Mouse (Mus musculus): ENCODE results near the gene Foxp1.

The Foxp1 gene

DNA sequence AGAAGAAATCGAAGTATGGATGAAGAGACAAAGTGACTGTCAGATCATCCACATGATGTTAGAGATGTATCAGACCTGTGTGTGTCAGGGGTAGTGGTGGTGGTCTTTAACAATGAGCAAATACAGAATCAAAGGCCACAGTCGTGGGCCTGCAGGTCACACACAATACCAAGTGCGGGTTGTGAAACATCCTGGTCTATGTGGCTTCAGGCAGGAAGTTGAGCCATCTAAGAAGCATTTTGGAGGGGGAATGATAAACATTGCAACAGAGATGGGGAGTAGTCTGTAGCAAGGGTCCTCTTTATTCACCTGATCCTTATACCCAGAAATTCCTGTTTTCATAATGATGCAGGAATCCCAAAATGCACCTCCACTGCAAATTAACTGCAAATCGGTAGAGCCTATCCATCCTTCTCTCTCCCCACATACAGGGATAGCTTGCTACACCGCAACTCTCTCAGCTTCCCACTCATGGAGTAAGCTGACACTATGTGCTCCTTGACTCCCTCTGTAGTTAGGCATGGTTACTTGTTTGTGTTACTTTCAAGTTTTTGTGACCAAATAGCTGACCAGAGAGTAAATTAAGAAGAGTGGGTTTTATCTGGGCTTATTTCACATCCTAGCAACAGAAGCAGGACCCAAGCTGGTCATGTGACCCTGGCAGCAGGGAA lies 310.7 kb downstream of the Foxp1 start:
- DNase-seq (ENCODE audit: low read depth, low spot score) = no peak

DNA sequence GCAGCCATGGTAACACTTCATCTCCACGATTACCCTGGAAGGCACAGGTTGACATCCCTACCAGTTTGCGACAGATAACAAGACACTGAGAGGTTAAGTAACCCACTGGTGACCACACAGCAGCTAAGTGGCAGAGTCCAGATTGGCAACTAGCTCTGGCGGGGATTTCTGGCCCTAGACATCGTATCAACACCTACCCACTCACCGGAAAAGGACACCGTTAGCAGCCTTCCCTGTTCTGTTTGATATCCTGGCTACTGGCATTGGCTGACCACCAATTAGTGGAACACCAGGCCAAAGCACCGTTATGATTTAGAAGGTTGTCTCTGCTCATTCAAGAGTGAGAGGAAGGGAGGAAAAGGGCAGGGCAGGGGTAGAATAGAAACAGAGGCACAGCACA lies 312.4 kb downstream of the Foxp1 start:
- DNase-seq (ENCODE audit: low read depth, low spot score) = no peak

DNA sequence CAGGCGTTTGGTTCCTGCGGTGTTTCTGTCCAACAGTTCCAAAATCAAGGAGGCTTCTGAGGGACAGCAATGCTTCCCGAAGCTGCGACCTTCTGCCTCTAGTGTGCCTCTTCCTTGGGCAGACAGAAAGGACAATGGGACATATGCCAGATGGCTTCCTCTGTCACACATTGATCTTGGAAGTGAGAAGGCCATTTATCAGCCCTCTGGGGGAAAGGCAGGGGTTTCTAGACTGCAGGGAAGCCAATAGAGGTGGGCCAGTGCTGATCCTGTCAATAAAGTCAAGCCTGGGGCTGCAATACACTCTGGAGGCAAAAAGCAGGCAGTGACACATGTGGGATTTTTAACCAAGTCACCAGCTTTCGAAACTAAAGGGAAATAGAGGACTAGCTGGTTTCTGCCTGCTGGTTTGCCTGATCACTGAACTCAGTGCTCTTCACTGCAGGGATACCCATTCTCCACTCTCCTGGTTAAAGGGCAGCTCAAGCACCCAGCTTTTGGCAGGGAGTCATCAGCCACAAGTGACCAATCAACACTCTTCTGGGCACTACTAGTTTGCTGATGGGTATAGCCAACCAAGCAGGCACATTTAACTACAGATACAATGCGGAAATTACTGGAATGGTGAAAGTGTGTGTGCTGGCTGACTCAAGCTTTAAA lies 315.2 kb downstream of the Foxp1 start:
- peak; percentile 33 for DNase-seq (ENCODE audit: low read depth, low spot score)

DNA sequence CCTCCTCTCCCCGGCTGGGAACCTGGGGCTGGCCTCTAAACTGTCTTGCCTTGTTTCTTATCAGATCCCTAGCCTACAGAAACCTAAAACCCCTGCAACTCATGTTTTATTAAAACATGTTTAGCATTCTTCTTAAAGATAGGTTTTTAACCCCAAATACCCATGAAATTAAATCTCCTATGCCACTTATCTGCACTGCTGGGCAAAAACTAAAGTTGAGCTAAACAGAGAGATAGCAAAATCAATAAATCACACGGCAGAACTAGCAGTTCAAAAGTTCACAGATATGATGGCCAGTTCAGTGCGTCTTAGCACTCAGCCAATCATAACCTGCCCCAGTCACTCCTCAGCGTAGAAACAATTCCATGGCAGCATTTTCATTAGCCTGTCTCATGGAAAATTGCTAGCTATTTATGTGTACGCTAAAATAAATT lies 316.1 kb downstream of the Foxp1 start:
- DNase-seq (ENCODE audit: low read depth, low spot score) = no peak

DNA sequence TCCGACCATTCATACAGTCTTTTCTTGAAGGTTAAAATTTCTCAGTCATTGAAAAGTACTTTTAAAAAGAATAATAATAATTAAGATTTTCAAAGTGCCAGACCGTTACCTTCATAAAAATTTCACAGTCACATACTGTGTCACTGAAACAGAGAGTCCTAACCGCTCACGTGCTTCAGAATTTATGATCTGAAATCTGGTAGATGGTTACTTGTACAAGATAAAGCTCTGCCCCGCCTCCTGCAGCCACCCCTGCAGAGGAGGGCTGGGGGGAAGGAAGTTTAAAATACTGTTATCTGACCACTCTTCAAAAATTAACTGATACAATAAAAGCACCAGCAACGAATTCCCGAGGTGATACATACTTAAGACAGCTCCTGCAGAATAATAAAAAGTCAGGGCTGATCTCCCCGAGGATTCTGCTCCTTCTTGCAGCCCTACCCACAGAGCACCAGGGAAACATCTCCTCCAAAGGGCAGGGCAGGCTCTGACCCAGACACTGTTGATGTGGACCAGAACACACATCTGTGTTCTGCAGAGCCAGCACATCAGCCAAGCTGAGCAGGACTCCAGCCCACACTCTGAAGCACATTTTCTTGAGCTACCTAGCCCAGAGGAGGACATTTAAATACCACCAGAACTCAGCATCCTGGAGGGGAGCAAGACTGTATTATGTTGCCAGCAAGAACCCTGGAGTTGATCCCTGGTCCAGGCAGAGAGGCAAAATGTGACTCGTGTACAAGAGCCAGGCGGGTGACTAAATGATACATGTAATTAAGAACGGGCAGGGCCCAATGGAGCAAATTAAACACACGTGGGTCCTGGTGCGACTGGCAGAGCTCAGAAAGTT lies 316.7 kb downstream of the Foxp1 start:
- DNase-seq (ENCODE audit: low read depth, low spot score) = no peak

DNA sequence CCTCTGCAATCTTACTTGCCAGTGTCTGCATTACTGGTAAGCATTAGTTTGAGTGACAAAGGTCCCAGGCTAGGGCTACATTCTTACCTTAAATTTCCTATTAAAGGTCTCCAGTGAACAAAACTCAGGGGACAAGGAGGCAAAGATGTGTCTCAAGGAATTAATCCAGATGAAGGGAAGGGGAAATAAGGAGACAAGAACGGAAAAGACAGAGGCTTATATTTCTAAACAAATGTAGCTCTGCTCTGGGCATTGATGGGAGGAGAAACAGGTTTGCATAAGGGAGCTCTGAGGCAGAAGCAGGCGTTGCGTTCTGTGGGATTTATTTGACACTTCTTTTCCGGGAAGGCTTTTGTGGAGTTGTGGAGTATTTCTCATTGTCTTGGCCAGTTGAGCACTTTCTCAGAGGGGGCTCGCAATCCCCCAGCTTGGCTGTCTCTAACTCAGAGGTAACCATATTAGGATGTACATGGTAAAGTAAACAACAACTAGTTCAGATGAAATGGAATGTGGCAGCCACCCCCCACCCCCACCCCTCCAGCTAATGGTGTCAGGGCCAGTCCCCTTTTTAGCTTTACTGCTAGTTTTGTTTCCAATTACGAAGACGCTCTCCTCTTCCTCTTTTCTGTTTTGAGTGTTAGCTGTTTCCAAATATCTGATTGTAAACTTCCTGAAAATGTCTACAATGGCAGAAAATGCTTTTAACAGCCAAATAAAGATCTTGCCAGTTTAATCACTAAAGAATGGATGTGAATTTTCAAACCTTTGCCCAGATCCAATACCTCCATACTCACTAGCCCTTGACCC lies 317.5 kb downstream of the Foxp1 start:
- DNase-seq (ENCODE audit: low read depth, low spot score) = no peak

DNA sequence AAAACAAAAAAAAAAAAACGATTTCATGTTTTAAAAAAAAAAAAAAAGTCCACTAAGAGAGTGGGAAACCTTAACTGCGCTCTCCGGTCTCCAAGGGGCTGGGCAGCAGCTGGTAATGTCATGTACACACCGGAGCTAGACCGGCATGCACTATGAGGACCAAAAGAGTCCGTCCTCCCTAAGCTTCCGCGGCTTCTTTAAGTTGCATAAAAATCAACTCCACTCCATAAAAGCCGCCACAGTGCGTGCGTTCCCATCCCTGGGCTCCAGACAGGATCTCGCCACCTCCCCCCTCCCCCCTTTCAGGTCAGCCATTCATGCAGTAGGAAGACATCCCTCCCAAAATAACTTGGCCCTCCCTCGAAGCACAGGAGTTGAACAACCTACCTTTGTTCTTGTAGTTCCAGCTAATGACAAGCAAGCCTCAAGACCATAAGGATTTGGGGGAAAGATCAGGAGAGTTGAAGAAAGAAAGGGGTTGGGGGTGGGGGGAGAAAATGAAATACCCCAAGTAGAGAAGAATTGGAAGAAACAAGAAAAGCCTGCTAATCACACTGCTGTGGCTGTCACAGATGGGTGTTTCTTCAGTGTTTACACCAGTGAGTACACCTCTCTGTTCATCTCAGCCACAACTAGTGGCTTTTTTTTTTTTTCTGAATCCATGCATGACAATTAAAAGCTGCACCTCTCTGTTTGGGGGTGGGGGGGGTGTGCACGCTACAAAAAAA lies 318.3 kb downstream of the Foxp1 start:
- no peak for DNase-seq (ENCODE audit: low read depth, low spot score)

DNA sequence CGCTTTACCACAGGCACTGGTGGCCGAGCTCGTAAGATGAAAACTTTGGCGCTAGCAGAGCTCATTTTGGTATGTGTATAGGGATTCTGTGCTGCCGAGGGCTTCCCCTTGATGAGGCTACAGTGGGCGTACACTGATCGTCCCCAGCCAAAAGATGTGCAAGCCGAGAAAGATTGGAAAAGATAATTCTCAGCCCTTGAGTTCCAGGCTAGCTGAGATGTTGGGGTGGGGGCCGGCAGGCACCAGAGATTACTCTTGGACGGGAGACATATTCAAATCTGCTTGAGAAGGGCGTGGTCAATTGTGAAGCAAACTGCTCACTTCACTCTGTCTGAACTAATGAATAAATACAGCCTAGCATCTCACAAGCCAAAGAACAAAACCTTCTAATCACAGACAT lies 319.3 kb downstream of the Foxp1 start:
- no peak for DNase-seq (ENCODE audit: low read depth, low spot score)

DNA sequence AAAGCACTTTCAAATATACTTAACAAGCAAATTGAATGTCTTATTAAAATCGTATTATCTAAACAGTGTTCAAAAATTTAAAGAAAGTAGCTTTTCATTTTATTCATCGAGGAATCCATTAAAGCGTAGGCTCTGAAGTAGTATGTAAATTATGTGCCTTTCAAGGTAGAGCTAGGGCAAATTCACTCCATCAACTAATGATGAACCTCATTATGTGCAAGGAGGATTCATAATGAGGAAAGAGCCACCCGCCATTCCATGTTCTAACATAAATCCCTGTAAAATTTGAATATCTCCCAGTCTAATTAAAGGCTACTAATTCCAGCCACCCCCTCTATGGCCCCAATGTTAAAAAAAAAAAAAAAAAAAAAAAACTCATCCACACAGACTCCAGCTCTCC lies 319.7 kb downstream of the Foxp1 start:
- DNase-seq (ENCODE audit: low read depth, low spot score) = no peak

DNA sequence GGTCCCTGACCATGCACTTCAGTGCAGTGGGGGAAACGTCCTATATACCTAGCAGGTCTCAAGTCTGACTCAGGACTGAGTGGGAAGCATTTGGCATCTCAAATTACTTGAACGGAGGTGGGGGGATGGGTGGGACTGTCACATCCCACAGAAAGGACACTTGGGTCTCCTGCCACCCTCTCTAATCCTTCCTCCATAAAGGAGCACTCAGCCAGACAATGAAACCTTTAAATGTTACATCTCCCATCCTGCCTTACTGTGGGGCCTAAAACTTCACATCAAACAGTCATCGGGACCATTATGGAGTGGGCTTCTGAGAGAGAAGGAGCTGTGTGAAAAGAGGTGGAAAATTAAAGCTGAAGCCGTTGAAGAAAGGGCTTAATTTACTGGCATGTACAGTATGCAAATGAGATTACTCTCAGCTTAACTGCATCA lies 321.2 kb downstream of the Foxp1 start:
- DNase-seq (ENCODE audit: low read depth, low spot score) = peak; percentile 26

DNA sequence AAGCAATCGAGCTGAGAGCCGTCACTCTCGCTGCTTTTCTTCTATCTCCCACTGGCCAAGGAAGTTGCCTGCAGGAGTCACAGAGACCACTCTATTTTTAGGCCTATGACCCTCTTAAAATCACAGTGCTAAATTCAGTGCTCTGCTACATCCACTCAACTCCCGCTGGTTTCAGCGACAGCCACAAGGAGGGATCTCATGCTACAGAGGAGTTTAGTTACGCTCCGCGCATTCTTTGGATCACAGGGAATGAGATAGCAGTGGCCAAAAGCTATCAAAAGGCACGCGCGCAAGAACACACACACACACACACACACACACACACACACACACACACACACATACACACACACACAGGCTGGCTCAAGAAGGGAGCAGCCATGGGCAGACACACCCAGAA lies 321.9 kb downstream of the Foxp1 start:
- DNase-seq (ENCODE audit: low read depth, low spot score) = peak; percentile 35

DNA sequence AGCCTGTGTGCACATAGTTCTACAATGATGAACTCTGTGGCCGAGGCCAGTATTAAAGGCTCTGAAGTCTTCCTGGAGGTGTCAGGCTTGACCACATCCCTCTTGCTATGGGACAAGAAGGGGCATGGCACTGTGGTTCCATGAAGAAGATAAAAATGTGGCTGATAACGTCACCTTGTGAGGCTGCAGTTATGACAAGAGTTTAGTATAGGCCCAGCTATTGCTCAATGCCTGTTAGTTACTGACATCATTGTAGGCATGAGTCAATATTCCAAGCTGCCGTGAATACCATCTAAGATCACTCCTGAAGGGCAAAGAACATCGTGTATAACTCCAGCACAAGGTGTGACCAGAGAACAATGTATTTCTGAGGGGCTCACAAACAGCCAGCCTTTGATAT lies 323.2 kb downstream of the Foxp1 start:
- no peak for DNase-seq (ENCODE audit: low read depth, low spot score)

DNA sequence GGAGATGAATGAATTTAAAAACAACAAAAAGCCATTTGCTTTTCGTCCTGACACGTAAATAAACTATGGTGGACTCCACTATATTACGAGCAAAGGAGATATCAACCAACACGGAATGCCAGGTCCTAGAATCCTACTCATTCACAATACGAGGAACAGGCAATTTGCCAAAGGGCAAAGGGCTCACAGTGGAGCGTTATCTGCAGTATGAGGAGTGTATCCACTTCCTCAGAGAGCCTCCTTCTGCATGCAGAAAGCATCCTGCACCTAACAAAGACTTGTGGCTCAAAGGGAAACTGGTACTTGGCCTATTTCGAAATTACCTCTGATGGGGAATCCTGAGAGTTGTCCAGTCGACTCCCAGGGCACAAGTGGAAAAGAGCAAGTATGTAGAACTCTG lies 328.8 kb downstream of the Foxp1 start:
- DNase-seq (ENCODE audit: low read depth, low spot score) = no peak

DNA sequence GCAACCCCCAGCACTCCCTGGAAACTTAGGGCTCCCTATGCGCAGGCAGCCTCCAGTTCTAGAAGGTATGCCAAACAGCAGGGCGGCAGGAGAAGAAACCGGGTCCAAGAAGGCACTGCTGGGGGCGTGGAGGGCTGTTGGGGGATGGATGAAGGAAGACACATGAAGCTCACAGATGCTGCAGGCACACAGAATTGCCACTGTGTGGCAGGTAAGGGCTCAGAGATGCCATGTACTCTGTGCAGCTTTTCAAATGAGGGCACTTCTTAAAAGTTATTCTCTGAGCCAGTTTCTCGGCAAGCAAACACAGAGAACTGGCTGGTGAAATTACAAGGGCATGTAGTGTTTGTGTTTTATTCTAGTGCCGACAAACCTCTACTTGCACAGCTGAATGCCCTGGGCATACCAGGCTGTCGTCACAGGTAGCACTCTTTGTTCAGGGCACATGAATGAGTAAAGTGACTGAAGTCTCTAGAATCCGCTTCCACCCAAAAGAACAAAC lies 330.8 kb downstream of the Foxp1 start:
- peak; percentile 61 for DNase-seq (ENCODE audit: low read depth, low spot score)

DNA sequence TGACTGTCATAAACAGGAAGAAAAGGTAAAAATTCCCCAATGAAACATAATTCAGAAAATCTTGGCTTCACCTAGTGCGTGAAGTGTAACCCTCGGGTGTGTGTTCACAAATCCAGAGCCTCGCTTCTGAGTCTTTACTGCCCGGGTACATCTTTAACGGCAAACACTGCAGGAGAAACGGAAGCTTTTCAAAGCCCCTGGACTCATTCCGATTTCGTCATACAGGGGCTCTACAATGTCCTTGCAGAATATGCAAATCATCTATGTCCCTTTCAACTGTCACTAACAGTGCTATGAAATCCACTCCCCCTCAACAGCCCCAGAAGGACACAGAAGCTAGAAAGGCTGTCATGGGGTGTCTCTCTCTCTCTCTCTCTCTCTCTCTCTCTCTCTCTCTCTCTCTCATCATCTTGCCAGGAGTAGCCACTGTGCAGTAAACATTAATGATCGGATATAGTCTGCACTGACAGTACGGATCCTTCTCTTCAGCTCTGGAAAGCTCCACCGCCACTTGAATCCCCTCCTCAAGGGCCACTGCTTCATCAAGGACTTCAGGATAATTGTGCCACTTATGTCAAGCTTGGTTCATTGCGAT lies 331.4 kb downstream of the Foxp1 start:
- DNase-seq (ENCODE audit: low read depth, low spot score) = no peak

DNA sequence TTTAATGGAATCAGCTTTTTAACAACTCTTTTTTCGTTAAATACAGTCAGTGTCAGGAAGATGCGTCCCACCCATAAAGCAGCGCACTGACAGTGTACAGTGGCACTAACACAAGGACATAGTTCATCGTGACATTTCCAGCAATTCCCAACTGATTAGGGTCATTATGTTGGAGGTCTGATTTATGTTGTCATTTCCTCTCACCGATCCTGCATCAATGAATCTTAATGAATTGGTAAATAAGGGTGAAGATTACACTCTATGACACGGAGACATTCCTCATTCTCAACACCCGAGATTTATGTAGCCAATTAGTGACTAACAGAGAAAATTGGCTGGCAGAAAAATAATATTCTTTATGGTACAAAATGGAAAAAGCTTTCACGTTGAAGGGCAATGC lies 332.6 kb downstream of the Foxp1 start:
- no peak for DNase-seq (ENCODE audit: low read depth, low spot score)

DNA sequence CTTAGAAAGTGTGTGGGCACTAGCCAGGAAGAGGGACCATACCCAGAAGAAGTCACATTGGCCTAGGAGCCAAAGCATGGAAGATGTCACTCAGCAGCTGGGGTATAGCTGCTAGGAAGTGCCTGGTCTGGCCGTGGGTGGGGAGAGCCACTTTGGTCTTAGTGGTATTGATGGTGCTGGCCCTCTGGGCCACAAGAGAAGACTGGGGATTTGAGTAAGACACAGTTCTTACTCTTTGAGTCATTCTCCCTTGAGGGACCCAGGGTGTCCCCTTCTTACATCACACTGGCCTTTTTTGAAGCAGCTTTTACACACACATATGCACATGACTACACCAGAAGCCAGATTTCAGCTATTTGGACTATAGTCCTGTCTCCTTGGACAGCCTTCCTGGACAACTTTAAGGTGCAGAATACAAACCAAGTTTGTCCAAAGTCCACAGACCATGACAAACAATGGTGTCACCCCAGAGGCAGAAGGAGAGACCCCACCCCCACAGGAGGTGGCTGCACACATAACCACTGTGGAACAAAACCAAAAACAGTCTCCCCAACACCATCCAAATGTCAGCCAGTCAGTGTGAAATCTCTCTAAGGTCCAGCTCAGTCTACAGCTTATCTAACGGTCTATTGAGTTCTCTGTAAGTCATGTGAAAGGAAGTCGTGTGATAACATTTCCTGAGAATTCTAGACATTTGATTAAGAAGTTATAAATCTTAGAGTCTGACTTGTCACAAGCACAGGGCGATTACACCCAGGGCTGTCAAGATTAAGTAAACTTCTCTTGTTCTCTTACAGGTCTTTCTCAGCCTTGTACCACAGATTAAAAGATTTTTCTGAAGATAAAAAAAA lies 333.9 kb downstream of the Foxp1 start:
- DNase-seq (ENCODE audit: low read depth, low spot score) = no peak

DNA sequence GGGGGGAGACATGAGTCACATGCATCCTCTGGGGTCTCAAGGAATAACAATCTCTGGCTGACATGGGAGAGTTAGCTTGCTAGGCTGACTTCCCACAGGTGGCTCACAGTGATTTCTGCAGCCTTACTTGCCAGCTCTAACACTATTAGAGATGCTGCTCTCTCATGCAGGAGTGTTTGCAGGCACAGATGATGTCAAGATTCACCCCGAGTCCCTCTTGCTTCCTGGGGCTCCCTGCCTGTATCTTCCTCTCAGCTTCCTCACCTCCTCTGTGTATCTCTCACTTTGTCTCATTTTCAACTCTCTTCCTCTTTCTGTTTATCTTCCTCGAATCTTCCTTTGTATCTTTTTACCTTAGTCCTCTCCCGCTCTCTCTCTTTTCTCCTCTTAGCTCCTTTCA lies 334.6 kb downstream of the Foxp1 start:
- no peak for DNase-seq (ENCODE audit: low read depth, low spot score)

DNA sequence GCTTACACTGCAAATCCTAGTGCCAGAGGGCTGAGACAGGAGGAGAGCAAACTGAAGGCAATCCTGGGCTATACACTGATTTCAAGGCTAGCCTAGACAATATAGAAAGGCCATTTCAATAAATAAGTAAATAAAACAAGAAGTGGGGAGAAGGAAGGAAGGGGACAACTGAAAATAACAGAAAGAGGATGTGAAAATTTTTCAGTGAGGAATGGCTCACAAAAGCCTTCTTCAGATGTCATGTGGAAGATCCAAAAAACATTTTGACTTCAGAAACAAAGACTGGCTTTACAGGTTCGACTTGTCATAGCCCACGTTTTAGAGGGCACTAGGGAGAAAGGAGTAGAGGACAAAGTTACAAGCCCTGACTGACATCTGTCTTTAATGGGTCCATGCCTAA lies 335.1 kb downstream of the Foxp1 start:
- DNase-seq (ENCODE audit: low read depth, low spot score) = no peak

DNA sequence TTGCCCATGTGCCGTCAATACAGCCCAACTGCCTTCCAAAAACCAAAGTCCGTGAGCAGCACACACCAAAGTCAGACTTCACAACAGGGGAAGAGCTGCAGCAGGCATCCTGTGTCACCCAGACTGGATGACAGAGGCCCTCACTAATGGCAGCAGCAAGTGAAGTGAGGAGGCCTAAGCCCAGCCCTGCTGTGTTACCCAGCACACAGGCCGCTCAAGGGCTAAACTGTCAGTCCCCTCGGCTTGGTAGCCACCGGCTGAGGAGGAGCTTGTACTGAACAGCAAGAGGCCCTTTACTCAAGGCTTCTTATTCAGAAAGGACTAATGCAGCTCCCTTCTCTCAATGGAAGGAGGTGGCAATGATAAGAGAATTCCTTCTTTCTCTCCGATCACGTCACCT lies 336.0 kb downstream of the Foxp1 start:
- no peak for DNase-seq (ENCODE audit: low read depth, low spot score)

Data from brain, adult 2 months (tissue).